Mouse (Mus musculus) left cerebral cortex, postnatal 10 days (tissue): ENCODE results near the gene Ttll8. TPM values are rescaled to one million over a fixed set of nuclear protein-coding genes. Genes with fewer than 3 reads are reported as not detected.

Experiments used
- DNase-seq, 2 experiments: peaks; one replicate each; pipeline ENCODE4 v3.0.0; 2021 to 2022; ENCODE audit warnings: low spot score in 2 of 2, mixed read lengths in 1 of 2; ENCODE audit errors: extremely low spot score in 1 of 2
- intact Hi-C: fragments of 180-260 bp; cut with DNase I; formaldehyde crosslinking; loops from one replicate; pipeline ENCODE4 v1.15.1; 2025
- total RNA-seq, 2 experiments: library from RNA; stranded (reverse); gene quantifications; 2 replicates each; pipeline ENCODE4 v1.2.3; 2021

Gene Ttll8
- total RNA-seq, 2 experiments from 2014 or later: 1.3 to 1.7 TPM

DNA sequence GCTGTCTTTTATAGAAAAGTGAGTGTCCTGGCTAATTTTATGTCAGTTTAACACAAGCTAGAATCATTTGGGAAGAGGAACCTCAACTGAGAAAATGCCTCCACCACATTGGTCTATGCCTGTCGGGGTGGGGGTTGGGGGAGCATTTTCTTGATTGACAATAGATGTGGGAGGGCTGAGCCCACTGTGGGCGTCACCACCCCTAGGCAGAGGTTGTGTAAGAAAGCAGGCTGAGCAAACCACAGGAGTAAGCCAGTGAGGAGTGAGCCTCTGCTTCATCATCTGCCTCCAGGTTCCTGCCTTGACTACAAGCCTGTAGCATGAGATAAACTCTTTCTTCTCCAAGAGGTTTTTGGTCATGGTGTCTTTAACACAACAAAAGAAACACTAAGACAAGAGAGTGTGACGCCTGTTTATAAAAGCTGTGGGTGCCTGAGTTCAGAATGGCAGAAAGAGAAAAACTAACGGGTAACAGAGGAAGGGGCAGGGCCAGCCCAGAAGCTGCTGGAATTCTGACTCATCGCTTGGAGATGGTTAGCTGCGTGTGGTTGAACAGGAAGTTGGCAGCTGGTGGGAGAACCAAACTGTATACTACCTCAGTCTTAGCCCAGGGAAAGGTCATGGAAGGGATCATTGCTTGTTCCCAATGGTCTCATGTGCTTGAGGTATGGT is 17.5 kb downstream of the Ttll8 start:
- intact Hi-C loops: loop anchor here (10.0 kb wide), 1 partner anchor 278 kb away; the partner anchor contains the start of gene Ppp6r2
- no peak for DNase-seq

GRCm38 (mm10) chr15:88934141-88934540 is 20.1 kb downstream of the Ttll8 start:
- no peak for DNase-seq
- intact Hi-C loops: loop anchor here (10.0 kb wide), 1 partner anchor 281 kb away; the partner anchor contains the start of gene Ppp6r2

- intact Hi-C loops: loop anchor here (10.0 kb wide), 1 partner anchor 282 kb away; the partner anchor contains the start of gene Ppp6r2
Observed at GRCm38 (mm10) chr15:88932667-88933066, 21.6 kb downstream of the Ttll8 start.

DNA sequence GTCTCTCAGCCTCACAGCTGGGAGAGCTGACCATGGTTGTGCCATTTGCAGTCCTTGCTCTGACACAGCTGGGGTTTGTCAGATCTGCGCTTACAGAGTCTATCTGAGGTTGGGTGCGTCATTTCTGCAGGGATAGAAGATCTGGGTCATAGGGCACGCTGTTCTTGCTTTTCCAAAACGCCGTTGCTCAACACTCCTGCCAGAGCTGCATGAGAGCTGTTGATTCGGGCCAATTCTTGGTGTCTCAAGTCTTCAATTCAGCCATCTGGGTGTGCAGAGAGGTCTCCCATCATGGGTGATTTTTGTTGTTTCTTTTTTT is 32.3 kb downstream of the Ttll8 start:
- intact Hi-C loops: loop anchor here (1.0 kb wide), 1 partner anchor 94 kb away; no protein-coding TSS in a partner anchor
- DNase-seq: no peak

More at GRCm38 (mm10) chr15:88932667-88933066, 21.6 kb downstream of the Ttll8 start:
- no peak for DNase-seq

DNA sequence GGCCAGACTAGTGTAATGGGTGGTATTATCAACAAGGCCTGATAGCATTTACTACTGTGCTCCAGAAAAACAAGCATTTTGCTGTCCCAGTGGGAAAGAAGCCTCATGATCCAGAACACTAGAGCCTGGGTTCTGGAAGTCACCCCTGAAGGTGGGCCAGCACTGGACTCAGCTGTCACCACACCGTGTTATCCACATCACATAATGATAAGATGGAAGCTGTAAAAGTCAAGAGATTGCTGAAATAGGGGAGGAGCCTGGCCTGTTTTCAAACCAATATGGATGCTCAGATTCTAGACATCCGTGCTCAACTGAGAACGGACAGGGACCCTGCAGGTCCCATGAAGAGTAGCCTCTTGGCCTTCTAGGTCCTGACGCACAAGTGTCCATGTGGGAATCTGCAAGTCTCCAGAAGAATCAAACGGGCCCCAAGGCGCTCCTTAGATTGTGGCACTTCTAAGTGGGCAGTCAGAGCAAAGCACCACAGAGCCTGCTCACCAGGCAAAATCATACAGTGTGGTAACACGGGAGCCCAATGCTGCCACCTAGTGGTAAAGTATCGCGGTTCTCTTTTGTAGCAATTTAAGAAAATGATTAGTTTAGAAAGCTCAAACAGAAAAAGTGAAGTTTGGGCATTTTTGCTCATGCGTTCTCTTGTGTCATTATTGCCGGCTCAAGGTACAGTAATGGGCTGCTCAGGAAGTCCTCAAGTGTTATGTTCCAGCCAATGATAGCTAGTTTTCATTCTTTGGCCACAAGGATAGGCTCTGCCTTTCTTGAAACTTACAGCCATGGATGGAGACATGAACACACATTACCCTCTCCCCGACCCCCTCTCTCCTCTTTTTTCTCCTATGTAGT is 32.9 kb downstream of the Ttll8 start:
- peak; percentile 76 to 77 for DNase-seq
- intact Hi-C loops: loop anchor here (1.0 kb wide), 1 partner anchor 93 kb away; no protein-coding TSS in a partner anchor

- DNase-seq: no peak
- intact Hi-C loops: no loop called here
Observed at GRCm38 (mm10) chr15:88920065-88920464, 34.2 kb downstream of the Ttll8 start.

DNA sequence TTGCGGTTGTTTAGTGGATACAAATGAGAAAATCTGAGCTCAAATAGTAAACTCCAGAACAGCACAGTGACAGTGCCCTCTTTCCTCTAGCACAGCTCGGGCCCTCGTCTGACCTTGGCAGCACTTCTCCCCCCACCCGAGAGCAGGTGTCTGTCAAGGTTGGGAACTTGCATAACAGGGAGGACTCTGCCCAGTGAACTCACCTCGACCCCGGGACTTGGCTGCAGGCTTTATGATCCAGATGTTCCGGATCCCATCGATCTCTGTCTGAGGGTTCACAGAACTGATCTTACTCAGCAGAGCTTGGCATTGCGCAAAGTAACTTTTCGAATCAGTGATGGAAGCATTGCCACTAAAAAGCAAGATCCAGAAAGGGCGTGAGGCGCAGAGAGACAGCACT is 34.9 kb downstream of the Ttll8 start:
- no peak for DNase-seq
- intact Hi-C loops: no loop called here

DNA sequence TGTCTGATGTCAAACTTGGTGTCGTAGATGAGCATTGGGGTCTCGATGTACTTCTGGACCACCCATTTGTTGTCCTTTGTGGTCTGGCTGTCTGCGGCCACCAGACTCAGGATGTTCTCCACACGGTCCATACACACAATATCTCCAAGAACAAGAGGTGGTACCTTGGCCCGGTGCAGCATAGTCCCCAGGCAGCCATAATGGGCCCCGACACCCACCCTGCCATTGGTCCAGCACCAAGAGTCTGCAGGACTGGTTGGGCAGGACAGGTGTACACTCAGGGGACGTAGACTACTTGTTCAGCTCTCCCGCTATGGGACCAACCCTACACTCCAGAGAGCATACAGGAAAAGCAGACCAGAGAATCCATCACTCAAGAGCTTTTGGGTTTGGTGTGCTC is 37.1 kb downstream of the Ttll8 start:
- intact Hi-C loops: no loop called here
- no peak for DNase-seq

DNA sequence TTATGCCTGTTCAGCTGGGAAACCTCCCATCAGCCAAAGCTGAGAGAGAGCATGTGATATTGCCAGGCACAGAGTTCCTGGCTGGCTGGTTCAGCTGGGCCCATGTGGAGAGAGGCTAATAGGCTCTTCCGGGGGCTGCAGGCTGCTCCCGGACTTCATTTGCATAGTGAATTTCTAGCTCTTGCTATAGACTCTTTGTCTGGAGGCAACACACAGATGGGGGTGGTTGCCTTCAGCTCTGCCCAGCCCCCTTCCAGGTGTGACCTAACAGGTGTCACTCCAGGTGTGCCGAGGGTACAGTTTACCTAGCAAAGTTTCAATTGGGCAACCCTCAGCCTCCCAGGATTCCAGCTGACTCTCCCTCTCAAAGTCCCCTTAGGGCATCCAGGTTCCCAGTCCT is 37.9 kb downstream of the Ttll8 start:
- DNase-seq: no peak
- intact Hi-C loops: no loop called here

- no peak for DNase-seq
Observed at GRCm38 (mm10) chr15:88915046-88915445, 39.2 kb downstream of the Ttll8 start.

GRCm38 (mm10) chr15:88906347-88906746 is 47.9 kb downstream of the Ttll8 start:
- intact Hi-C loops: no loop called here
- no peak for DNase-seq

More at GRCm38 (mm10) chr15:88915046-88915445, 39.2 kb downstream of the Ttll8 start:
- intact Hi-C loops: no loop called here

DNA sequence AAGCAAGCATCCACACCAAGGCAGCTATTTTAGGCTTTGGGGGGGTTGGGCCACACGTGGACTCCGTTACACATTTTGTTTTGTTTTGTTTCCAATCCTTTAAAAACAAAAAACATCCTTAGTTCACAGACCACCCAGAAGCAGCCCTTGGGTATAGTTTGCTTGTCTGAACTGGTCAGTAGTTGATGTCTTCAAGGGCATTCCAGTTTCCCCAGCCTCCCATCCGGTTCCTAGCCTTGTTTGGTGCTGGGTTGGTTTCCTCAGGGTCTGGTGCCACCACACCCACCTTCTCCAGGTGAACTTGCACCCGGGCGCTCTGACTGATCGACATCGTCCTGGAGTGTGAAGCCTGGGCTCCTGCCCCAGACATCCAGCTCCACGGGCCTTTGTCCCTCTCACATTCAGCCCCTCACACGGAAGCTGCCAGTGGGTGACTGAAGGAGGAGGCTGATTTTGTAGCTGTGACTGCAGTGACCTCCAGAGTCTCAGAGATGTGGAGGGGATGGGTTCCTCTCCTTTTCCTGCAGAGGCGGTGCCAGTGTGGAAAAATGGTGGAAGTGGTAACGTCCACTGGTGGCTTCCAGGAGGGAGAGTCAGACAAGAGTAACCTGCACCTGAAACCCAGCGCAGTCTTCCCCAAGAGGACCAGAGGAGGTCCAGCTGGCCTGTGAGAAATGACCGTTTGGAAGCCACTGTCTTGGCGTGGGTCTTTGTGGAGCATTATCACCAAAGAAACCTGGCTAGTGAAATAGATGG is 50.0 kb downstream of the Ttll8 start:
- DNase-seq: no peak
- intact Hi-C loops: no loop called here

- DNase-seq: no peak
- intact Hi-C loops: no loop called here
Observed at GRCm38 (mm10) chr15:88903086-88903485, 51.1 kb downstream of the Ttll8 start.

DNA sequence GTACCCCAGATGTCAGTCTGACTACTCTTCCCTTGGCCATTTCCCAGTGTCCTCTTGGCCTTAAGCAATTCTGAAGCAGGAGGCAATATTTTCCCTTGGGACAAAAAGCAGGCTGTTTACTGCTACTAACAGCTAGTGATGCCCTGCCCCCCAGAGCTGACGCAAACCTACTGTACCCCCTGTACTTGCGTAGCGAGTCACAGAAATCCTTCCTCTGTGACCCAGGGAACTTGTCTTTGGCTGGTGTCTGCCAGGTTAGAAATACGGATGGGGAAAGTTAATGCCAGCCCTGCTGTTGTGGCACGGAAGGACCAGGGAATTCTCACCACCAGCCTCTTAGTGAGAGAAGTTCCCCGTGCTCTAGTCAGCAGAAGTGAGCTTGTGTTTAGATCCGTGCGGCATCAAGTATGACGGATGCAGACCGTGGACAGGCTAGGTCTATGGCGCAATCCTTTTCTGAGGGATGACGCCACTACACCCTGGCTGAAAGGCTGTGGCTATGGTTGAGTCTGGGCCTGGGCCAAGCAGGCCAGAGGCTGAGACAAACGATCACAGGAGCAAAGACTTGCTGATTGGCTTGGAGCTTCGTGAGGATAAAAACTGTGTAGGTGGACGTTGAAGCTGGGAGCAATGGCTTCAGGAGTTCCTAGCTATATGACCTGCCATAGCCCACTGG is 51.9 kb downstream of the Ttll8 start:
- no peak for DNase-seq
- intact Hi-C loops: no loop called here

DNA sequence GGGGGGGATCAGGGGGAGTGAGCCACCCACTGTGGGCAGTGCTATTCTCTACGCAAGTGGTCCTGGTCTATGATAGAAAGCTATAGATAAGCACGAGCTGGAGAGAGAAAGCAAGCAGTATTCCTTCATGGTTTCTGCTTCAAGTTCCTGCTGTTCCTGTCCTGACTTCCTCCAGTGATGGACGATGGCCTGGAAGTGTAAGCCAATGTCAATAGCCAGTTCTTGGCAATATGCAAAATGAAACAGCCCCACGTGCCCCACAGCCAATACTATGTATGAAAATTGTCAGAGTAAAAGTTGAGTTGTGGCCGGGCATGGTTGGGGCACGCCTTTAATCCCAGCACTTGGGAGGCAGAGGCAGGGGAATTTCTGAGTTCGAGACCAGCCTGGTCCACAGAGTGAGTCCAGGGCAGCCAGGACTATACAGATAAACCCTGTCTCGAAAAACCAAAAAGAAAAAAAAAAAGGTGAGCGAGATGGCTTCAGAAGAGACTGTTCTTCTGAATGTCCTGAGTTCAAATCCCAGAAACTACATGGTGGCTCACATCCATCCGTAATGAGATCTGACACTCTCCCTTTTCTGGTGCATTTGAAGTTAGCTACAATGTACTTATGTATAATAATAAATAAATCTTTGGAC is 57.8 kb downstream of the Ttll8 start:
- no peak for DNase-seq
- intact Hi-C loops: no loop called here

- DNase-seq: no peak
- intact Hi-C loops: no loop called here
Observed at GRCm38 (mm10) chr15:88895891-88896290, 58.3 kb downstream of the Ttll8 start.

GRCm38 (mm10) chr15:88895119-88895518 is 59.1 kb downstream of the Ttll8 start:
- intact Hi-C loops: no loop called here
- DNase-seq: no peak

- intact Hi-C loops: no loop called here
- DNase-seq: no peak
Observed at GRCm38 (mm10) chr15:88892876-88893275, 61.3 kb downstream of the Ttll8 start.
